Mouse (Mus musculus) adrenal gland, postnatal 10 days (tissue): ENCODE measurements at regions not wholly inside any gene's neighbourhood (a gene's known extent, or its start where the extent isn't known, plus 50 kb on each side); places are given as distances from the start of the nearest gene placed in this dataset.

Experiments
- DNase-seq: peaks from one replicate; pipeline ENCODE4 v3.0.0; 2021; ENCODE audit warnings: mixed read lengths

DNA sequence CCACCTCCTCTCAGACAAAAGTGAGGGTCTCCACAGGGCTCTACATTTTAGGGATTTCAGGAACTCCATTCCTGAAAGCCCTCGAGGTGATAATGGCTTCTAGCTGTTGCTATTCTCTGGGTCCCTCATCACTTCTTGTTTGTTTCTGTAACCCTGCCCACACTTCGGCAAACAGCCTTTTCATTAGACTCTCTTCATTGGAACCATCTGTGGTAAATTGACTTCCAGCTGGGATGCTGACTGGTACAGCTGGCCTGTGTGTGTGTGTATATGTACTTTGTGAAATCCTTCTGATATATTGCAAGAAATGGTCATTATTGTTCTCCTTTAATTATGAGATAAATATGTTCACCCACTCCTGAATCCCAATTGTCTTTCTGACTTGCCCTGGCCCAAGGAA, 50.3 kb downstream of the Gm10192 start:
- DNase-seq, result no peak

DNA sequence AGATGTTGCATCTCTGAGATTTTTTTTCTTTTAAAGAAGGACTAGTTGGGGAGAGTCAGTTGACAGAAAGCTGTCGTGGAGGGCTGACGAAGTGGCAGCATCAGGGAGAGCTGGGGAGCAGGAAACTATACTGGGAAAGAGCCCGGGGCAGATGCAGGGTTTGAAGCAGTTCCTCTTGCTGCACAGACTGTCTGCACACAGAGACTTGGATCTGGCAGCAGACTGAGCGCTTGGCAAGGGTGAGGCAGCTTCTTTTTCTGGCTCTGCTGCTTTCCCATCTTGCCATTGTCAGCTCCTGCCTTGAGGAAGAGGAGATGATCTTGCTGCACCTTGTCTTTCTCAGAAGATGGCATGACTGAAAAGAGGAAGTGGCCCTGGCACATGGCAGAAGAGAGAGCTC, 55.2 kb downstream of the Gm10192 start:
- DNase-seq, result peak; percentile 1

DNA sequence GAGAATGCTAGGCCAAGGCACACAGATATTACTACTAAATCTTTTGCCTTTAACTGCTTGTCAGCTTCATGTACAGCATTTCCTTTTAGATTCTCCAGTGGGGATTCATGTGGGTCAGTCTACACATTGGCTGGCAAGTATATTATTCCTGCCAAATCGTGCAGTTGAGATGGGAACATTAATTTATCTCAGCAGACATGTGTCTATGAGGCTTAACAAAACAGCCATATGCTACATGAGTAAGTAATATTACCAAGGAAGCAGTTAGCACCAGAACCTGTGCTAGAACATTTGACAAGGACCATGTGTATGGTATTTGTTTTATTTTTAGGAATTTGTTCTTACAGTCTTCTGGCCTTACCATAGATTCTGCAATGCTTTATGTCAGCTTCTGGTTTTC, 59.1 kb downstream of the Gm10192 start:
- DNase-seq, result no peak

DNA sequence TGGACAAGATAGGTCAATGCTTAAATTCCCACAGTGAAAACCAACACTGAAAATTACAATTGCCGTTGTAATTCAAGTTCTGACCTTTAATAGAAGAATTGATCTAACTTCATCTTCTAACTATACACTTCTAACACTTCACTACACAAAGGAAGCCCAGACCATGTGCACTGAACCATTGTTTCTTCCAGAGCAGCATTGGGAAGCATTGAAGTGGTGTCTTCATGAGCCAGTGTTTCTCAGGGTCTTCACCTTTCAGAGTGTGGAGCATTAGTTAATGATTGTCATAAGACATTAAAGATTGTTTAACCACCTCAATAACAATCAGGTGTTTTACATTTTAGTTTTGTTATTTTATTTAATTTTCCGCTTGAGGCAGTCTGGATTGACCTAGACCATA, 61.0 kb downstream of the Gm10192 start:
- DNase-seq, result no peak

DNA sequence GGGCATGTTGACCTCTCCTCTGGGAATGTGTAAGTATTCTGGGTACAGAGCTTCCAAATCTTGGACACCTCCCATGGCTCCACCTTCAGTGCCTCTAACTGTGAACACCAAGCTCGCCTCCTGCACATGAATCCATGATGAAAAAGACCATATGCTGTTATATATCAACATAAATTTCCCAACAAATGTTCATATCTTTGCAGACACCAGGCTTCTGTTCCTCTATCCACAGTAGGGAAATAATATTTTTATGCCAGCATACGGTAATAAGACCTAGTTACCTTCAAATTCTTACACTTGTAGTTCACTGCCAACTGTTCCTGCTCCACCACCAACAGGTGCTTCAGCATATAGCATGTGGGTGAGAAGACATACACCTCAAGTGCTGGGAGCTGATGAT, 63.5 kb downstream of the Gm10192 start:
- no peak for DNase-seq

DNA sequence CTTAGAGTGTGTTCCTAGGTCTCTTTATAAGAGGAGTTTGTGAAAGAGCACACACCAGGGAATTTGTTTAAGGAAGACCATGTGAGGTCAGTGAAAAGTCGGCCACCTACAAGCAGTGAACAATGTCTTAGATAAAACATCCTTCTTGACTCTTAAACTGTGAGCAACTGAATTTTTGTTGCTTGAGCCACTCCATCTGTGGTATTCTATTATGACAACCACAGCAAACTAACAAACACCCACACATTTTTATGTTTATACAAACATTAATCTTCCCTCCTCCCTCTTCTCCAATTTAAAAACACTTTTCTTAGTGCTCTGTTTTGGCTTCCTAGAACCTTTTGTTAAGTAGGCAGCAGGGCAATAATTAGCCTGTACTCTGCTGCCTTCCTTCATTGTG, 66.0 kb downstream of the Gm10192 start:
- no peak for DNase-seq

DNA sequence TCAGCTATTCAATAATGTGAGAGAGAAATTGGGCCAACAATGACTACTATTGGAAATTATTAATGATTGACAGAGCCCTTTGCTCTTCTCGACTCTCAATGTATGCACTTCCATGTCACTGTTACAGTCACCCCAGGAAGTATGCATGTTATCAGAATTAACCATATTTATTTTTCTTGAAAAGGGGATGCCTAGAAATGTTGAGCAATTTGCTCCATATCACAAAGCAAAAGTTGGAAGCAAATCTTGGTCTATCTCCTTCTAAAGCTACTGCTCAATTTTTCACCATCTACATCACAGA, 80.3 kb downstream of the Gm10192 start:
- DNase-seq, result no peak

DNA sequence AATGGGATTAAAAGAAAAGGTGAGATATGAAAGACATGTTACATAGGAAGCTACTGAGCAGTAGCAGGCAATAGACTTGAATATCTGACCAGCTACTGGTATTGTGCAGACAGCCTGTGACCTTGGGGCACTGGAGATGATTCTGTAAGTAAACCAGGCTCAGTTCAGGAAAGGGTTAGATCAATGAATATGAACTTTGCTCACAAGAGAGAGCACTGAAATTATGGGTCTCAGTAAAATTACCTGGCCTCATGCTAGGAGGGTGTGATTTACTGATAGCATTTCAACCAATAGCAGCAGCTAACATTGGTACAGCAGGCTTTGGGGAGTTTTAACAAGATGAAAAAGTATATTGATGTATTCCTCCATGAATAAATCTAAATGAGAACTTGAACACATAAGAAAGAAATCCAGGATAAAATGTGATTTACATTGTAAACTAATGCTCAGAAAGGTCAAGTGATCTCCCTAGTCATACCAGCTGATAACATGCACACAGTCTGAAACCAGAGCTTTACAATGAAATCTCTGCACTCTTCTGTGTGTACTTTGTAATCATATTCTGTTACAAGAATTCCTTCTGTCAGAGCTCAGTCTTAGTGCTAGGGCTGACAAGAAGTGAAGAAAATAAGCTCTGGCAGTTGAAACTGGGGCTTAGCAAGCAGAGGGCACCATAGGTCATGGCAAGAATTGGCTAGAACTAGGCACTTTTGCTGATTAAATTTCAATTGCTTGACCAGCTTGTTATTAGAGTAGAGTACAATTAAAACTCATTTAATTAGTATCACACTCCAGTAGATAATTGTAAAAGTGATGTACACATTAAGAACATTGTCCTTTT, 80.8 kb downstream of the Gm10192 start:
- no peak for DNase-seq

DNA sequence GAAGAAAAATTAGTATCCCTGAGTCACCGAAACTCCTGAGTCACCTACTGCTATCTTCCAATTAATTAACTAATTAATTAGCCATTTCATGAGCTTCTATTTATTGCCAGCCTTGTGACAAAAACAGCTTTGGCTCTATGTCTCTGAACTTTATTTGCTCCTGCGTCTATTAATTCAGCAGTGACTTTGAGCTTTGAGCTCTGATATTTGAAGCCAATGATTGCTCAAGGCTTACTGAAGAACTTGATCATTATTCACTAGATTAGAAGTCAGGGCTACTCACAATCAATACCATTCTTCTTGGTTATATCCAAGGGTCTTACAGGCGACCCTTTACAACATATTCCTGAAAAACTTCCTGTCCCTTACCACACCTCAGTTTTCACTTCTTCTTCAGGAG, 83.2 kb downstream of the Gm10192 start:
- DNase-seq, result no peak

DNA sequence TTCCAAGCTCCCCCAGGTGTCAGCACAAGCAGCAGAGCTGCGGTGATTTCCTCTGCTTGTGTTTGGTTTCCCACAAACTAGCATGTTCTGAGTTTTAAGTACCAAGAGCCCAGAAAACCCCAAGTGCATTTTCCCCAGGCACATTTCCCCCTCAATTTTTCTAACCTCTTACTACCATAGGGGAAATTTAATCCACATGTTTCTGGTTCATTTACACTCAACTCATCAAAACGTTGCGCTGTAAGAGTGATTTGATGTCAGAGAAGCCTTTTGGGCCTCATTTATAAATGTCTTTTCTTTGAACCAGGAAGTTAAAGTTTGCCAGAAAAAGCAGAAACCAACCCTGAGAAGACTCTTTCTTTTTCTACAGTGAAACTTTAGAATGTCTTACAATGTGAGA, 89.4 kb downstream of the Gm10192 start:
- DNase-seq, result no peak

DNA sequence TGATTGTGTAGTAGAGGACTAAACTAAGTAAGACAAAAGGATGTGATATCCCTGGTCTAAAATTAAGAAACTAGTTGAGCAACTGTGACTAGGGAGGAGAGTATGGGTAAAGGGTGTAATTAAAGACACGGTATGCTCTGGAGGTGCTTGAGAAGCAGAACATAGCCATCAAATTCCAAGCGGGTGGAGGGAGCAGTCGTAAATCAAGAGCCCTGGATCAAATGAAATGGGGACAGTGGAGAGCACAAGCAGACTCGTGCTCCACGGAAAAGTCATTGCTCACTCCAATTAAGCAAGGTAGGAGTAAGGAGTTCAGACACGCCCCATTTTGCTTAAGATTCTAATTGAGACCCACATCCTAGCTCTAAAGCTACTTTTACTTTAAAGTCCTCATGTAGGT, 132.2 kb downstream of the Gm10192 start:
- DNase-seq, result no peak

DNA sequence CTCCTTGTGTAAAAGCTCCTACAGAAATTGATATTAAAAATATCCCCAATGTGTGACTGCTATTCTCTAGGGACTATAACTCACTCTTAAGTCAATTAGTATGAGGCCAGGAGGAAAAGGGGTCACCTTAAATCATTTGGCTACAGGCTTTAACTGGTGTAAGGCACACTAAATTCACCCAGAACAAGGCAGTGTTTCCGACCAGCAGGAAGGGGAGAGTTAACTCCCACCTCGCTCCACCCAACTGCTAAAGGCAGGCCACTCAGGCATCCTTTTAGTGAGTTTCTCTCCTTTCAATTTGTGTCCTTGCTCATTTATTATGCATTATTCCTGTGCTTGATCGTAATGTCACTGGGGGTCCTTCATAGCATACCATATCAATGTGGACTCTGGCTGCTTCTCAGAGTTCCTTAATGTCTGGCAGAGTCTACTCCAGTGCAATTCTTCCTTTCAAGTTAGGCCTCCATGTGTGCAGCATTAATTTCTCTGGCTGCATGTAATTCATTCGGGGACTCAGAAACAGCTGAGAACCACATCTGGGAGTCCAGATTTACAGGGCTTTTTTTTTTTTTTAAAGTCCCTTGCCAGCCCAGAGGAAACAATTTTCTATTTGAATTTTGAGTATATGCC, 133.8 kb downstream of the Gm10192 start:
- no peak for DNase-seq

DNA sequence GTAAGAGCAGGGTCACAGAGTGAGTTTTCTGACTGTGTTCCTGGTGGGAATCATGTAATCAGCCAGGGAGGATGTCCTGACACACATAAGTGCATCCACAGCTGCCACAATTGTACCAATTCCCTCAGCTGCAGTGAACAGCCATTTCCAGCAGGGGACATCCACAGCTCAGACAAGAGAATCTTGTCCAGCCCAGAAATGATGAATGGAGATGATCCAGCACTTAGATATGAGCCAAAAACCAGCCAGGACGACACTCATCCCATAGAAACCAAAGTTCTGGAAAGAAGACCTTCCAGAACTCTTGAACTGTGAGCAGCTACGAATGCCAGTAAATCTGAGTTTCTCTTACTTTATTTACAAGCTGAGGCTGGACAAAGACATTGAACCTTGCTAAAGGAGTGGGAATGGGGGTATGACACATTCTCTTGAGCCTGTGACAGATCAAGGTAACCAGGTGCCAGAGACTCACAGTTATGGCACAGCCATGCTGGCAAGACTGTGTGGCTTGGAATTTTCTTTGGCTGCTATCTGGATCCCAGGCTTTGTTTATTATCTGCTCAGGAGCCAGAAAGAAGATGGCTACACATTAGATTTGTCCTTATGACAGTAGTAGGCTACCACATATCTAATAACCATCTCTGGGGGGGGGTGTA, 145.1 kb downstream of the Gm10192 start:
- peak; percentile 43 for DNase-seq

DNA sequence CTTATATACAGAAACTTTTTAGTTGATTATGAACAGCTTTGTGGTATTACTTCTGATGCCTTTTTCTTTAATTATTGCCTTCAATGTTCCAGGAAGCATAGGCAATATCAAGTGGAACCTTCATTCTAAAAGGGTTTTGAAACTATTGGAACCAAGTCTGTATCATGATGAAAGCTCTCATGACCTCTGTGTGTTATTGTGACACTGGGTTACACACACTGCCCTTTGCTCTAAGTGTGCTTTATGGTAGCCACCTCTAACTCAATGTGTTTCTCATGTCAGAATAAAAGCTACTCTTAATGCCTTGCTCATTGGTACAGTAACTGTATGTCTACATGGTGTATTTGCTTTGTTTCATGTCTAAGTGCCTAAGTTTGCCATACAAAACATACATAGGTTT, 154.0 kb downstream of the Gm10192 start:
- DNase-seq, result peak; percentile 6

DNA sequence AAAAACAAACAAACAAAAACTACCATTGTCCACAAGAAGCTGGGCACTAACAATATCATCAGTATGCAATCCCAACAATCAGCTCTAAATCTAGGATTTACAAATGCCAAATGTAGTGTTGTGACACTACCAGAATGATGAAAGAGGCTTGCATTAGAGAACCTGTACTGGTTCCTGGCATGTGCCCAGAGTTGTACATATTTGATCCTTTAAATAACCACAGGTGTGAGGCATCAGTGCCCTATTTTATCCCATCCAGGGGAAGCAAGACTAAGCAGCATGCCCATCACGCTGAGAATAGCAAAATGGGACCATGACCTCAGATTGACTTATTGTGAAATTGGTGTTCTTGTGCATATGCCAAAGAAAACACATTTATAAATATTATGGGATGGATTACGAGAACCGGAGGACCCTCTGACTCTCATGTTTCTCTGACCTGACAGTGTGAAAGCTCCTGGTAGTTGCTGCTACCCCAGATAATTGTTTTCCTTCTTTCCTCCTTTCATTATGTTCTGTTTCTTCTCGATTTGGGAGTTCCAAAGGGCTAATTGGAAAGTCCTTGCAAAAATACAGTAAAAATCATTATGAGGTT, 157.4 kb downstream of the Gm10192 start:
- DNase-seq, result peak; percentile 3

DNA sequence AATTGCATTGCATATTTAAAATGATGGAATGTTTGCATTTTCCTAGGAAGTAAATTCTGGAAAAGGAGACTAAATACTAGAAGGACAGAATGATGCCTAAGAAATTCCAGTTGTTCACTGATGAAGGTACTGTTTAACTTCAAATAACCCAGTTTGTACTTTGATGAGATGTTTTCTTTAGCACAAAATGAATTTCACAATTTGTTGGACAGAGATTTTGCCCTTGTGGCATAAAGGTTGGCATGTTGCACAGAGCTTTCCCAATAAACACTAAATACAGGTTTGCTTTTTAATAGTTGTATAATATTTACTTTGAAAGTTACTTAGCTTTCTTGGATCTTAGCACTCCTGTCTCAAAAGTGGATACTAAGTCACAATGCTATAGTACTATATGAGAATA, 181.6 kb downstream of the Gm10192 start:
- DNase-seq, result no peak

DNA sequence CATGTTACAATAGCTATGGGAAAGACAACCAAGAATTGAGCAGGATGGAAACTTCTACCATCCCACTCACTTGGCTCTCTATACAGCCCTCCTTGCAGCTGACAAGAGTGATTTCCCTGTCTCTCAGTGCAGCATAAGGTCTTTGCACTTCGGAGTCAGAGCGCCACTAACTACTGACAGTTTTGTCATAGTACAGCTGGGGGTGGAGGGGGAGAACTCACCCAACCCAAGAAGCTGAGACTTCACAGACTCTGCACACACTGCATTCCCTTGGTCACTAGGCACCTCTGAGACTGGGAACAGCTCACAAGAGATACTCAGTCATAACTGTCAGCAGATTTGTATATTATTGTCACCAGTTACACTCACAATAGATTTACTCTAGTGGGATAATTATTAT, 195.3 kb upstream of the Gm12695 start:
- no peak for DNase-seq

DNA sequence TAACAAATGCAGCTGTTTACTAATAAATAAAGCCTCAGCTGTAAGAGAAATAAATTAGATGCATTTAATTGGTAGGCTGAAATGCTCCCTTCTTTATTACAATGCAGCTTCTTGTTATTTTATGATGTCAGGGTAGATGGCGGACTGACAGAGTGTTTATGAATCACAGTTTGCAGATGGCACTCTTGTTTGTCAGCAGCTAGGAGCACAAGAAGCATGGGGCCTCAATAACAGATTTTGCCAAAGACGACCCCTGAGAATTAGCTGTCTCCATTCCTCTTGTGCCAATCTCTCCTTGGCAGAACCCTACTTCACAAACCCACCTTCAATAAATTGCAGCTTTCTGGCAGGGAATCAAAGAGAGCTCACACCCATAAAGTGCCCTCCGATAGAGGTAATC, 194.9 kb upstream of the Gm12695 start:
- DNase-seq, result no peak

DNA sequence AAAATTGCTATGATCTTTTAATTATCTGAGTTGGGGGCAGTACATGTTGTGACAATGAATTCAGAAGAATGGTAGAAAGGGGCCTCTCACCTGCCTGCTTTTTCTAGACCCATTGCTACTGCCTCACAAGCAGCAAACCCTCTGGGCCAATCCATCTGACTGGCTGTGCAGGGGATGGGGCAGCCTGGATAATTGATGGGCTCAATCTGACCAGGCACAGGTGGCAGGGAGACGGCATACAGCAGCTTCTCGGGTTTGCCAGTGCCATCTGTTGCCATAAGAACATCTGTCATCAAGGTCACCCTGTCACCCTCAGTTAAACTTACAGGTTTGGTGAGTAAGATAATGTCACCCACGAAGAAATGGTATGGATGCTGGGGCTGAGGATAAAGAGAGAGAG, 189.9 kb upstream of the Gm12695 start:
- no peak for DNase-seq

DNA sequence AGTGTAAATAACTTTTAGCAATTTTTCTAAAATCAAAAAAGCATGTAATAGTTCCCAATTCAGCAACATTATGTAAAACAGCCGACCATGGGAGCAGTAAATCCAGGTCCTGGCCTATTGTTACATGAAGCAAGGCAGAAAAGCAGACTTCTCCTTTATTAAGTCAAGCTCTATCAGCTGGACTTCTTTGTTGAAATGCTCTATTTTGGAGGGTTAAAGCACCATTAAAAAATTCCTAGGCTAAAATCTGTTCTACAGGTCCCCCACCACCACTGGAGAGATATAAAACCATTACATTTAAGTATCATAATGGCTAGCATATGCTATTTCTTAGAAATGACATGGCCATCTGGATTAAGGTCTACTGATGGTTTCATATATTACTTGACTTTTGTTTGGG, 188.8 kb upstream of the Gm12695 start:
- no peak for DNase-seq

DNA sequence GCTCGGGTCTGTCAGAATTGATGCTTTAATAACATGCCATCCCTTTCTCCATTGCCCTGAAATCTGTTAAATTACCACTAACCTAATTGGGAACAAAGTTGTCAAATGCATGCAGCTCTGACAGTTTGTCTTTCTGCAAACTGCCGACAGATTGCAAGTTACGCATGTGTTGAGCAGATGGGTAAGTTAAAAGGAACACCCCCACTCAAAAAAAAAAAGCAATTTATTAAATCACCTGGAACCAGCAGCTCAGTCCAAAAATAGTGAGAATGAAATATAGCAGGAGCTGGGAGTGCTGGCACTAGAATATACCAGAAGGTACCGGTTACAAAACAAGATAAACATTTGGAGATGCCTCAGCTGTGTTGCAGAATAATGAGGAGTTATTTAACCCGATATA, 184.2 kb upstream of the Gm12695 start:
- no peak for DNase-seq

DNA sequence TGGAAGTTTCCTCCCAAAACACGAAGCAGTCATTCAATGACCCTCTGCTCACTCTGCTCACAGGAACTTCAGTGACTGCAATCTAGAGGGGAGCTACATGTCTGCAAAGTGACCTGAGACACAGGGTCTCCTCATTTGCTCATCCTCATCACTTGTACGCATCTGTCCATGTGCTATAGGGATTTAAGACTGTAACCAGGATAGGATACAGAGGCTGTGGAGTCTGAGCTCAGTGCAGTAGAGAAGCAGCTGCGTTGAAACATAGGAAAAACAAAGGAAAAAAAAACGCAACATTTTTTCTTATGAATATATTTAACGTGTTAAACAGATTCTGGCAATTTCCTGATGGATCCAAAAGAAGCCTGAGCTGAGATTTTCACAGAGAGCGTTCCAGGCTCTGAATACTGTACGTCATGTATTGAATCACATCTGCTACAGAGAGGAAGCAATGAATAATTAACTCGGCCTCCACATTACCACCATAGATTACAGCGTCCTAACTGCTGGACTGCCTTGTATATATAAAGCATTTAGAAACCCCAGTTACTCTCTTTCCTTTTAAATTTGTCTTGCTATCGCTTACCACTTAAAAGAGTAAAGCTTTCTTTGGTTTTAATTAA, 183.7 kb upstream of the Gm12695 start:
- DNase-seq, result no peak
